8 mouse cellular contexts compared by ENCODE assay signal in the genomic region with DNA sequence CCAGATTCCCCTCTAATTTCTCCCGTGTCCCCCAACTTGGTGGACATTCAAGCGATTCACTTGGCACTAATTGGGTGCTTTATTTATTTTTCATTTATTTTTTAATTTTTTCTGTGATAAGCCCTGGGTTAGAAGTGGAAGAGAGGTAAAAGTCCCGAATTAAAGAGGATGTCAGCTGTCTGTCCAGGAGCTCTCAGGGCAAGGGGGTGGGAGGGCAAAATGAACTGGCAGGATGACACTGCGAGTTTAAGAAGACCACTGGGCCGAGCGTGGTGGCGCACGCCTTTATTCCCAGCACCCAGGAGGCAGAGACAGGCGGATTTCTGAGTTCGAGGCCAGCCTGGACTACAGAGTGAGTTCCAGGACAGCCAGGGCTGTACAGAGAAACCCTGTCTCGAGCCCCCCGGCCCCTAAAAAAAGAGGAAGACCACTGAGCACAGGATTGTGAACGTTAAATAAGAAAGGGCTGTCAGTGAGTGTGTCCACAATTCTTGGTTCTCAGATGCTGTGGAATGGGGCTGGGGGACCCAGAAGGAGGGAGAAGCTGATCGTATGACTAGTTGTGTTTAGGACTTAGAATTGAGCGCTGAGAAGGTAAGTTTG. TPM values are rescaled to one million over a fixed set of nuclear protein-coding genes. Genes with fewer than 3 reads are reported as not detected.
DNase-seq lines count a peak whose midpoint lies in the region; ATAC-seq and TF ChIP-seq lines count a peak whose summit lies in the region.

No protein-coding gene starts in this region.

- peak overlapping the region; percentile 59 for H3ac ChIP-seq in C2C12 (ENCODE audit: control insufficient read depth, insufficient read length, low read depth)

- H3K4me3 ChIP-seq in C2C12 (ENCODE audit: insufficient read depth, poor library complexity, severe bottlenecking): peak overlapping the region; percentile 29
- peak overlapping the region; percentile 69 for H3K4me3 ChIP-seq in forebrain, embryonic 13.5 days
- peak overlapping the region; percentile 61 to 78 for H3K4me3 ChIP-seq in liver, embryonic 14.5 days (ENCODE audit: insufficient read depth in 1 of 2, low read depth in 2 of 2, low read length in 2 of 2)

- no peak for ATAC-seq in forebrain, embryonic 13.5 days
- ATAC-seq in liver, embryonic 14.5 days (ENCODE audit: insufficient read depth): no peak

- no peaks in the 10 kb centered on the region for H3K27me3 ChIP-seq in C2C12 (ENCODE audit: control insufficient read depth, insufficient read depth, insufficient read length)
- H3K27me3 ChIP-seq in forebrain, embryonic 13.5 days: peaks cover 15% of the 10 kb centered on the region; the same call in 1 of the 2 replicates
- H3K27me3 ChIP-seq in liver, embryonic 14.5 days (ENCODE audit: control insufficient read depth, insufficient read depth, low read length): no peaks in the 10 kb centered on the region

- no peak overlapping the region for H3K9ac ChIP-seq in forebrain, embryonic 13.5 days
- H3K9ac ChIP-seq in liver, embryonic 14.5 days (replicated peaks): peak overlapping the region; percentile 75; the same call in 1 of the 2 replicates

- DNase-seq in heart, adult 11 months: peak; percentile 93
- DNase-seq in heart, postnatal 14 days: no peak
- no peak for DNase-seq in liver, embryonic 14.5 days (ENCODE audit: low read depth in 3 of 3, low spot score in 3 of 3)
- no peak for DNase-seq in frontal cortex, postnatal 10 days (ENCODE audit: low spot score in 2 of 2)
- DNase-seq in right cerebral cortex, postnatal 14 days: no peak
- DNase-seq in kidney, adult 18-20 months: no peak

- no peaks in the 10 kb centered on the region for H3K9me3 ChIP-seq in forebrain, embryonic 13.5 days (replicated peaks)
- no peaks in the 10 kb centered on the region for H3K9me3 ChIP-seq in liver, embryonic 14.5 days (ENCODE audit: control insufficient read depth, low read length)

- H3K79me3 ChIP-seq in C2C12 (ENCODE audit: low read depth): peaks cover 6% of the 10 kb centered on the region

- H3K27ac ChIP-seq in forebrain, embryonic 13.5 days: peak overlapping the region; percentile 93
- H3K27ac ChIP-seq in liver, embryonic 14.5 days: peak overlapping the region; percentile 65

- no peak for TF ChIP-seq CTCF in C2C12 (IDR thresholded peaks at IDR 0.05; ENCODE audit: control insufficient read depth, insufficient read depth, insufficient read length)
- TF ChIP-seq CTCF in liver, embryonic 14.5 days (IDR thresholded peaks at IDR 0.05; ENCODE audit: low read depth): no peak

- TF ChIP-seq EP300 in liver, embryonic 14.5 days (IDR thresholded peaks at IDR 0.05; ENCODE audit: low read depth): no peak

- peak overlapping the region; percentile 72 for H3K4me2 ChIP-seq in forebrain, embryonic 13.5 days
- H3K4me2 ChIP-seq in liver, embryonic 14.5 days (ENCODE audit: low read depth): peak overlapping the region; percentile 70

- 45% methylated on average over 15 of the region's 15 CpGs for WGBS in forebrain, embryonic 13.5 days
- WGBS in liver, embryonic 14.5 days (ENCODE audit: insufficient replicate concordance): 35% methylated on average over 15 of the region's 15 CpGs

- peaks cover 9% of the 10 kb centered on the region for H3K79me2 ChIP-seq in C2C12 (ENCODE audit: control insufficient read depth, insufficient read depth)

- intact Hi-C loops in heart, postnatal 14 days (cut with DNase I): no loop called here

- no peaks in the 10 kb centered on the region for H3K36me3 ChIP-seq in C2C12 (ENCODE audit: control insufficient read depth, insufficient read depth)
- no peaks in the 10 kb centered on the region for H3K36me3 ChIP-seq in forebrain, embryonic 13.5 days (ENCODE audit: poor library complexity, severe bottlenecking)
- H3K36me3 ChIP-seq in liver, embryonic 14.5 days (replicated peaks; ENCODE audit: control insufficient read depth, insufficient read depth, low read depth): no peaks in the 10 kb centered on the region

- peaks cover 26% of the 10 kb centered on the region for H3K4me1 ChIP-seq in forebrain, embryonic 13.5 days
- H3K4me1 ChIP-seq in liver, embryonic 14.5 days (replicated peaks; ENCODE audit: control insufficient read depth in 2 of 2, insufficient read depth in 2 of 2, low read length in 1 of 2): peaks cover 19 to 31% of the 10 kb centered on the region in 2 experiments

TF ChIP-seq in C2C12, 6 proteins besides CTCF, POLR2A, EP300 and RAD21:
- TF ChIP-seq FOSL1 (IDR thresholded peaks at IDR 0.05; ENCODE audit: insufficient read depth, low read length, poor library complexity, severe bottlenecking) (no peak), USF1 (IDR thresholded peaks at IDR 0.05; ENCODE audit: low read depth) (no peak), CEBPB (IDR thresholded peaks at IDR 0.05; ENCODE audit: low read depth) (no peak), MAX (IDR thresholded peaks at IDR 0.05) (no peak), MYOD1 (IDR thresholded peaks at IDR 0.05; ENCODE audit: control insufficient read depth, insufficient read length, low read depth) (no peak), MYOG (IDR thresholded peaks at IDR 0.05; ENCODE audit: control insufficient read depth, extremely low read depth, insufficient read length) (no peak)

RNA-seq across cellular contexts. Expression of gene Ctdsp1, which starts 3.8 kb away (rescaled TPM):
- total RNA-seq in heart, postnatal 14 days (2021): 100 to 1,000 TPM; 106 to 118 TPM
- 78.7 TPM for polyA plus RNA-seq in C2C12 (2012; fragmentation: generic; extraction: Trizol)
- polyA plus RNA-seq in forebrain, embryonic 13.5 days (2015; fragmentation: Nextera tagmentation; extraction: Ambion mirVana): 23.6 and 26.6 TPM in 2 replicates
- 36.0 and 39.6 TPM in 2 replicates for polyA plus RNA-seq in liver, embryonic 14.5 days (2012; rRNA removed)
- 37.6 and 40.3 TPM in 2 replicates for polyA plus RNA-seq in liver, embryonic 14.5 days (2014; fragmentation: Nextera tagmentation; extraction: Ambion mirVana)

RNA-seq across cellular contexts. Expression of gene Slc11a1, which starts 12.5 kb away (rescaled TPM):
- 1 to 10 TPM; 2.7 to 4.1 TPM for total RNA-seq in heart, postnatal 14 days (2021)
- polyA plus RNA-seq in C2C12 (2012; fragmentation: generic; extraction: Trizol): 2.2 TPM
- 1.1 and 1.9 TPM in 2 replicates for polyA plus RNA-seq in forebrain, embryonic 13.5 days (2015; fragmentation: Nextera tagmentation; extraction: Ambion mirVana)
- polyA plus RNA-seq in liver, embryonic 14.5 days (2012; rRNA removed): 9.2 and 13.7 TPM in 2 replicates
- polyA plus RNA-seq in liver, embryonic 14.5 days (2014; fragmentation: Nextera tagmentation; extraction: Ambion mirVana): 8.3 and 8.7 TPM in 2 replicates

RNA-seq across cellular contexts. Expression of gene Vil1, which starts 21.7 kb away (rescaled TPM):
- total RNA-seq in heart, postnatal 14 days (2021): under 1 TPM; 0.65 to 0.83 TPM
- polyA plus RNA-seq in C2C12 (2012; fragmentation: generic; extraction: Trizol): 0.02 TPM
- polyA plus RNA-seq in forebrain, embryonic 13.5 days (2015; fragmentation: Nextera tagmentation; extraction: Ambion mirVana): 0.18 and 0.28 TPM in 2 replicates
- polyA plus RNA-seq in liver, embryonic 14.5 days (2012; rRNA removed): 0.39 and 0.62 TPM in 2 replicates
- 0.40 and 0.50 TPM in 2 replicates for polyA plus RNA-seq in liver, embryonic 14.5 days (2014; fragmentation: Nextera tagmentation; extraction: Ambion mirVana)

RNA-seq across cellular contexts. Expression of gene Catip, which starts 25.6 kb away (rescaled TPM):
- under 1 TPM; 0.12 to 0.67 TPM for total RNA-seq in heart, postnatal 14 days (2021)
- polyA plus RNA-seq in C2C12 (2012; fragmentation: generic; extraction: Trizol): not detected
- 0.45 and 0.79 TPM in 2 replicates for polyA plus RNA-seq in forebrain, embryonic 13.5 days (2015; fragmentation: Nextera tagmentation; extraction: Ambion mirVana)
- 0.05 and 0.10 TPM in 2 replicates for polyA plus RNA-seq in liver, embryonic 14.5 days (2012; rRNA removed)
- not detected in 2 replicates for polyA plus RNA-seq in liver, embryonic 14.5 days (2014; fragmentation: Nextera tagmentation; extraction: Ambion mirVana)
